Mouse (Mus musculus) gastrocnemius, adult 8-10 months (tissue): Measurements from ENCODE around the gene Xpot. TPM values are rescaled to one million over a fixed set of nuclear protein-coding genes. Genes with fewer than 3 reads are reported as not detected.

Experiments
- DNase-seq, 2 experiments: peaks; one replicate each; pipeline ENCODE4 v3.0.0; 2022; ENCODE audit warnings: low spot score in 2 of 2
- total RNA-seq, 4 experiments: library from RNA; stranded (reverse); gene quantifications; 2 replicates each; pipeline ENCODE4 v1.2.4; 2022

The Xpot gene
- total RNA-seq, 4 experiments from 2014 or later, result 24.2 to 32.8 (median 27.6) TPM

DNA sequence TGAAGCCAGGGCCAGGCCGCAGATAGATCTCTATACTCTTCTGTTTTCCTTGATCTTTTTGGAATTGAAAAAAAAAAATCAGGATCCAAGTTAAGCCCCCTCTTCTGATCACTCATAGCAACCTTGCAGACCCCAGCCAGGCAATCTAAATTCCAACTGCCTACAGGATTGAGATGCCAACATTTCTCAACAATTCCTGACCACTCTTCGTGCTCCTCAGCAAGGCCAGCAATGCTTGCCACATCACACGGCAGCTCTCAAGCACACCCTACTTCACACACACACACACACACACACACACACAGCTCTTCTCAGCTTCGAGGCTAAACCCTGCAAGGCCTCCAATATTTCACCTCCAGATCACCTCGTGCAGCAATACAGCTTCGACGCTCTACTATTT lies 2.5 kb downstream of the Xpot start:
- DNase-seq, result no peak

GRCm38 (mm10) chr10:121622431-121622830 lies 3.7 kb downstream of the Xpot start:
- DNase-seq, result no peak

GRCm38 (mm10) chr10:121615935-121616334 lies 10.2 kb downstream of the Xpot start:
- no peak for DNase-seq

DNA sequence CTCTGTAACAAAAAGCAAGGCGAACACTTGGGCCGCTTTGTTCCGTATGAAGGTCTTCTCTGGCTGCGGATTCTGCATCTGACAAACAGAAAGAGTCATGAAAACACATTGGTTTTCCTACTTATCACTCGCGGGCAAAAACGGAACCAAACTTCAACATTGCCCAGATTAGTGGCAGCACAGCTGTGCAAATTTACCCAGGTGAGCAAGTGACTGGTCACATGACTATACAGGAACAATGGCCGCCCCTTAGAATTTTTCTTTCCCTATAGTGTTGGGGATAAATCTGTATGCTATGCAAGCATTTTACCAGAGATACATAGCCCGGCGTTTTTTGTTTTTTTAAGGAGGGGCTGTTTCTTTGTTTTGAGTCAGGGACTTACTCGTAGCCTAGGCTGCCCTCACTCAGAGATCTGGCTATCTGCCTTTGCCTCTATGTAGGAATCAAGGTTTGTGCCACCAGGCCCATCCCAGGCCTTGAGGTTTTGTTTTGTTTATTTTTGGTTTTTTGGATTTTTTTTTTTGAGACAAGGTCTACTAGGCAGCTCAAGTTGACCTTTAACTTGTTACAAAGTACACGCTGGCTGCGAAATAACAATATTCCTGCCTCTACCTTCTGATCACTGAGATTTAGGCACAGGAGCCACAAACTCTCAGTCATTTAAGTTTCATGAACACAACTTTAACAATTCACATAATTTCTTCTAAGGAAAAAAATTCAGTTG lies 10.8 kb downstream of the Xpot start:
- no peak for DNase-seq

- DNase-seq, result no peak
Measured at GRCm38 (mm10) chr10:121613570-121613969, 12.6 kb downstream of the Xpot start.

- no peak for DNase-seq
Measured at GRCm38 (mm10) chr10:121612448-121612847, 13.7 kb downstream of the Xpot start.

GRCm38 (mm10) chr10:121611587-121611986 lies 14.5 kb downstream of the Xpot start:
- no peak for DNase-seq

DNA sequence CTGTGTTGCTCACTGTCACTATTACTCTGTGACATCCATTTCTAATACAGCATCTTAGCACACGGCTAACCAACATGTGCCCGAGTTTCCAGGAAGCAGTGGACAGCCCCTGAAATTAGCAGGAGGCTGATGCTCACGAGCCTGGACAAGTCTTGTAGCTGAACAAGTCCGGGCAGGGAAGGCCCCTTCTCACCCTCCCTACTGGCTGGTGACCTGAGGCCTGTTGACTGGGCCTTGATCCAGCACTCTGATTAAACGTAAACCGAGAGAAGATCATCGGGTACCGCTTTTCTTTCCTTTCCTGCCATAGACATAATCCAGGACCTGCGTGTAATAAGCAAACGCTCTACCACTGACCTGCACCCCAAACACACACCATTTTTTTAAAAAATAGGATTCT lies 18.0 kb downstream of the Xpot start:
- DNase-seq, result no peak

GRCm38 (mm10) chr10:121604632-121605344 lies 21.3 kb downstream of the Xpot start:
- no peak for DNase-seq

DNA sequence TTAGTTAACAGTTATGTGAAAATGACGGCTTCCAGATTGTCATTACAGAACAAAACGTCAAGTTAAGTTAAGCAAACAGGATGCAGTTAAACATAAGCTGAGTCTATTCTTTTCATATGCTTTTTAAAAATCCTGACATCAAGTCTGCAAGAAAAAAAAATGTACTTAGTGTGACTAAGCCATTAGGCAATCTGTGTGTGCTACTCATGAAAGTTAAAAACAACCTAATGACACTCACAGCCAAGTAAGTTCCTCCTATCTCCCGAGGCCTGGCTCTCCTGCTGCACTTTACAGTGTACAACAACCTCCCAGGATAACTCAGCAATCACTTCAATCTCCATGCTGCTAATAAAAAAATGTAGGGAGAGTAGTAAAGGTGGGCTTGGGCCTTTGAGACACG lies 22.6 kb downstream of the Xpot start:
- no peak for DNase-seq

GRCm38 (mm10) chr10:121601272-121601671 lies 24.9 kb downstream of the Xpot start:
- no peak for DNase-seq

DNA sequence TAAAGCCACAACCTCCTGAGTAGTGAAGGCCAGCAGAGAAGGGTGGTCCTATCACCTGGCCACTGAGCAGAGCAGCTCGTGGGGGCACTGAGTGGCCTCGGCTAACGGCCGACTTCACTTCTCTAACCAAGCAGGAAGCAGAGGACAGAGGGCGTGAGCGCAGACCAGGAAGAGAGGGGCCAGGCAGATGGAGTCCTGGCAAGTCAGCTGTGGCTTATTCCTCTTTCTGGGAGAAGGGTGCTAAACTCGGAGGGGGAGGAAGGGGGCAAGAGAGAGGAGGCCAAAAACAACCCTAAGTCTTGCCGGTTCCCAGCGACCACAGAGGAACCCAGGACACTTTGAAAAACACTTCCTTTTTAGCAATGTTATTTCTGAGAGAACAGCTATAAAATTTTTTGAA lies 29.6 kb downstream of the Xpot start:
- DNase-seq, result no peak

DNA sequence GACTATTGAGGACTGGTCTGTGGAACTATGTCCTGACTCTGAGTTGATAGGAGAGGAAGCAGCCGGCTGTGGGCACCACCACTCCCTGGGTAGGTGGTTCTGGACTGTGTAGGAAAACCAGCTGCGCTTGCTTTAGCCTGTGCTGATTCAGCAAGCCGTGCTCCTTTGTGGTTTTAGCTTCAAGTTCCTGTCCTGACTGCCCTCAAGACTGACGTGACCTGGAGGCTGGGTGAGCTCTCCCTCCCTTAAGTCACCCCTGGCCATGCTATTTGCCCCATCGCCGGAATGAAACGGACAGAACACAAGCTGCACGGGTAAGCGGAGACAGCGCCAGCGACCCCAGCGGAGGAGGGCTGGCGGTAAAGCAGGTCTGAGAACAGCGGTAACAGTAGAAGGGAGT lies 35.0 kb downstream of the Xpot start:
- DNase-seq, result no peak

- no peak for DNase-seq
Measured at GRCm38 (mm10) chr10:121587371-121587840, 38.7 kb downstream of the Xpot start.

DNA sequence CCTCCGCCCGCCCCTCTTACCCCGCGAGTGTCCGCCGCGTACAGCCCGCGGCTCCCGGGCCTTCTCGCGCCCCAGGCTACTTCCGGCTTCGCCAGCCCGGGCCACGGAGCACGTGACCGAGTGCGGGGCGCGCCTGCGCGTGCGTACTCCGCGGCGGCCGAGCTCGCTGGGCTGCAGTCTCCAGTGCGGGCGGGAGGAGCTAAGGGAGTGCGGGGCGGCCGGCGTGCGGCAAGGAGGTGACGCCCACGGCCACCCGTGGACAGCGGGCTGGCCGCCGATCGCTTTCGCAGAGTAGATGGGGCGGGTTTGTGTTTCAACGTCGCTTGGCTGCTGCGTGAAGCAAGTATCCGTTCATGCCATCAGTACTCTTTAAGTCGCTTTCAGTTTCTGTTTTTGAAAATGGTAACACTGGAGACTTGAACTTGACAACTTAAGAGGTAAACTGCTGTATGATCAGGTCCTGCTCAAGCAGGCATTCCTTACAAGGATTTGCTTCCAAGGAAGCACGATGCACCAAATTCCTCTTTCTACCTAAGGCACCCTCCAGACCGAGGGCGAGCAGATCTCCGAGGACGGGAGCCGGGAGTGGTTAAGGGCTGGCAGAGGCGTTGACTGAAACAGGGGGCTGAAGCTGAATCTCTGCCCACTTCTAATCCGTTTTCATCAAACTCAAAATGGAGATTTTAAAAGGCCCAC lies 39.3 kb downstream of the Xpot start, which contains the start of gene Tbk1:
TSS of gene Tbk1 (minus strand) at position 113 of the 696 bp plus-strand sequence.
- DNase-seq, result peak; percentile 82 to 91

- no peak for DNase-seq
Measured at GRCm38 (mm10) chr10:121585791-121586642, 40.1 kb downstream of the Xpot start.

DNA sequence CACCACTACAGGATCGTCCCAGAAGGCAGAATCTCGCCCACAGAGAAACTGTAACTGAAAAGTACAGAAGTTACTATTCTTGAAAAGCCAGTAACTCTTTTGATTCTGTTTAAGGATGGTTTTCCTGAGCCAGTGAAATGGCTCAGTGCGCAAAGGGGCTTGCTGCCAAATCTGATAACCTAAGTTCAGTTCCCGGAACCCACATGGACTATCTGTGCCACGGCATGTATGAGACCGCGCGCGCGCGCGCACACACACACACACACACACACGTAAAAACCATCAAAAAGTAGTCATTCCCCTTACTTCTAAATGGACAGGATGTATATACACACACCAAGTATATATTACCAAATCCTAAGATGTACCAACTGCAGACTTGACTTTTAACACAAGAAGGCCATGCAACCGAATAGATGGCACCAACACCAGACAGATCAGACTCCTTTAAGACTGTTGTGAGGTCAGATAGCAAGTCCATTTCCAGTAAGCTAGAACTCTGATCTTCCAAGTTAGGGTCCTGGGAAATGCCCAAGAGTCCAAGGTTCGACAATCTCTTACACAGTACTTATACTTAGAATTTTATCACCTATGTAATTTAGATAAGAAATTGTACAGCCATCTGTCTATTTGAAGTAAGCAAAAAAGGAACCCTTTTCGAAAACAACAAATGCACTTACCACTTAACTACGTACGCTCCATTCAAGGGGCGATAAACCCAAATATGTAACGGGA lies 40.9 kb downstream of the Xpot start:
- no peak for DNase-seq

GRCm38 (mm10) chr10:121584033-121584432 lies 42.1 kb downstream of the Xpot start:
- DNase-seq, result no peak

GRCm38 (mm10) chr10:121583016-121583415 lies 43.1 kb downstream of the Xpot start:
- DNase-seq, result no peak

- DNase-seq, result no peak
Measured at GRCm38 (mm10) chr10:121582287-121582686, 43.8 kb downstream of the Xpot start.

DNA sequence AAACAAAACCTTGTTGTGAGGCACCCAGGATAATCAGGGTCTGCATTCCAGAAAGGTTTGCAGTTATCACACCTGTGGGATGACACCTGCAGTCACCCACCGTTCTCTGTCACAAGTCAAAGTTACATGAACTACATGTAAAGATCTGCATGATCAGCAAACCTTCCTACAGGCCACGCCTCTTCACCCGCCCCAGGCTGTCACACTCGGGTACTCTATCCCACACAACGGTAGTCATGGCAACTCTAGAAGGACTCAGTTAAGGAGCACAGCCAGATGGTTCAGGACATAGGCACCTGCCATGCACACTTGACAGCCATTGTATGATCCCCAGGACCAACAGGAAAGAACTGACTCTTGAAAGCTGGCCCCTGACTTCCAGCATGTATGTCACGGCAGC lies 44.7 kb downstream of the Xpot start:
- DNase-seq, result no peak
